Mouse (Mus musculus) cerebellum, adult 2 months (tissue): ENCODE data around the gene Kdf1.

Experiments
- CTCF ChIP-seq: fragments of 200-500 bp; IDR thresholded peaks from 2 replicates; pipeline ENCODE4 v1.5.1; 2011; ENCODE audit warnings: low read depth, mild to moderate bottlenecking, control low read depth, low read length, moderate library complexity, borderline replicate concordance; ENCODE audit not compliant: insufficient read depth
- POLR2A ChIP-seq: fragments of 200-500 bp; IDR thresholded peaks from 2 replicates; pipeline ENCODE4 v1.6.1; 2011; ENCODE audit warnings: low read length, control low read depth, borderline replicate concordance; ENCODE audit not compliant: insufficient read depth

- TF ChIP-seq POLR2A, result no peak
- TF ChIP-seq CTCF, result no peak
Measured at GRCm38 (mm10) chr4:133536081-133536480, 17.3 kb downstream of the Kdf1 start.
